Mouse (Mus musculus) embryonic fibroblast, embryonic 13.5 days (primary cell): ENCODE measurements around the gene Scn4a.

Experiments used
- CTCF ChIP-seq: IDR thresholded peaks from 2 replicates; pipeline ENCODE4 v1.5.1; 2011; ENCODE audit warnings: mild to moderate bottlenecking, control low read depth, low read length, moderate library complexity, borderline replicate concordance; ENCODE audit not compliant: insufficient read depth
- POLR2A ChIP-seq: IDR thresholded peaks from 2 replicates; pipeline ENCODE4 v1.6.1; 2011; ENCODE audit warnings: low read depth, mild to moderate bottlenecking, control low read depth, low read length, moderate library complexity

DNA sequence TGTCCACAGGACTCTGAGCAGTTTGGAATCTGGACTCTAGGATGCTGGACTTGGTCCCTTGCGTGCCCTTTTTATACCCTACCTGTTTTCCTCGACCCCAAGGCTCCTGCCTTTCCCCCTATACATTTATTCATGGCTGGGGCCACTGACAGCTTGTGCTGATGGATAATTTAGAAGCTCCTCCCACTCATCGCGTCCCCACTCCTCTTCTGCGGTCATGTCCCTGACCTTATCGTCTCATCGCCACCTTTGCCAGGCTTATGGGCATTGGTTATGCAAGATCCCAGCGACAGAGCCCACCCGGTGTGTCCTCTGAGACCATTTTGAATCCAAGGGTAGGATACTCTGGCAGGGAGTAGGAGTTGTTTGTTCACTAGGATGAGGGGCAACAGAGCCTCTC, 51.3 kb downstream of the Scn4a start, which contains the start of gene Gh:
- TF ChIP-seq CTCF (no peak), POLR2A (no peak)
